32 mouse cellular contexts compared by ENCODE assay signal in genomic region chr6:92910611-92911010, GRCm38 (mm10). TPM values are rescaled to one million over a fixed set of nuclear protein-coding genes. Genes with fewer than 3 reads are reported as not detected.
"Had no signal": no experiment of that assay in that cellular context is flagged by ENCODE, and none has a peak within 500 bp of the region (broad histone marks: within the 10 kb centered on the region; RNA-seq: fewer than 3 reads in every experiment).

No protein-coding gene starts in this region.

- H3K9ac ChIP-seq: hindbrain, embryonic 12.5 days; hindbrain, embryonic 14.5 days; intestine, embryonic 15.5 days; limb, embryonic 12.5 days; liver, embryonic 13.5 days; liver, embryonic 15.5 days had no signal

- ATAC-seq: hindbrain, embryonic 16.5 days; inflammation-experienced regulatory T-cells, adult 6 months; intestine, embryonic 15.5 days; intestine, postnatal 0 days had no signal

- H3K27me3 ChIP-seq: hindbrain, embryonic 12.5 days; intestine, embryonic 15.5 days; limb, embryonic 12.5 days; liver, embryonic 13.5 days; liver, embryonic 15.5 days had no signal

- H3K36me3 ChIP-seq: hindbrain, embryonic 10.5 days; hindbrain, embryonic 12.5 days; intestine, embryonic 15.5 days; liver, embryonic 13.5 days; liver, embryonic 15.5 days had no signal

- H3K9me3 ChIP-seq: hindbrain, embryonic 10.5 days; hindbrain, embryonic 12.5 days; intestine, embryonic 15.5 days; limb, embryonic 10.5 days; limb, embryonic 12.5 days; liver, embryonic 13.5 days; liver, embryonic 15.5 days had no signal

- H3K4me1 ChIP-seq: intestine, embryonic 15.5 days; limb, embryonic 12.5 days; liver, embryonic 13.5 days; liver, embryonic 15.5 days had no signal

- H3K27ac ChIP-seq: gastrocnemius, adult 2 months; hindbrain, embryonic 10.5 days; hindbrain, embryonic 12.5 days; hindbrain, embryonic 14.5 days; intestine, embryonic 15.5 days; layer of hippocampus, adult 2 months; left cerebral cortex, adult 2 months; limb, embryonic 10.5 days; limb, embryonic 12.5 days; liver, embryonic 13.5 days; liver, embryonic 15.5 days had no signal

- DNase-seq: gastrocnemius, adult 2 months; gastrocnemius, postnatal 10 days; gastrocnemius, postnatal 25 days; heart, postnatal 10 days; heart, postnatal 4 days; kidney, adult 18-20 months; kidney, adult 8-10 months; kidney, postnatal 10 days; kidney, postnatal 25 days; kidney, postnatal 4 days; liver; liver, embryonic 13.5 days had no signal

- H3K4me2 ChIP-seq: heart, embryonic 11.5 days; hindbrain, embryonic 12.5 days; hindbrain, embryonic 14.5 days; intestine, embryonic 15.5 days; limb, embryonic 12.5 days; liver, embryonic 11.5 days; liver, embryonic 13.5 days; liver, embryonic 15.5 days had no signal

- H3K4me3 ChIP-seq: gastrocnemius, adult 2 months; hindbrain, embryonic 10.5 days; hindbrain, embryonic 12.5 days; intestine, embryonic 15.5 days; layer of hippocampus, adult 2 months; left cerebral cortex, adult 2 months; limb, embryonic 10.5 days; limb, embryonic 12.5 days; liver, embryonic 13.5 days; liver, embryonic 15.5 days had no signal

RNA-seq across cellular contexts. Expression of gene Adamts9, which starts 32.7 kb away (rescaled TPM):
- total RNA-seq: granulocyte monocyte progenitor cell, adult 5-6 weeks had no signal

RNA-seq across cellular contexts. Expression of gene Gm15737, which starts 41.5 kb away (rescaled TPM):
- total RNA-seq: granulocyte monocyte progenitor cell, adult 5-6 weeks; layer of hippocampus, adult 2 months; layer of hippocampus, postnatal 10 days; layer of hippocampus, postnatal 25 days; left cerebral cortex, adult 2 months; left cerebral cortex, postnatal 14 days; left cerebral cortex, postnatal 36 days had no signal
- polyA plus RNA-seq: frontal cortex, adult 2 months; hindbrain, embryonic 12.5 days; hindbrain, embryonic 16.5 days; inflammation-experienced regulatory T-cells, adult 6 months; limb, embryonic 10.5 days; liver, embryonic 11.5 days; liver, embryonic 13.5 days; liver, embryonic 15.5 days had no signal
